ENCODE assay signal across 8 mouse cellular contexts in the genomic region with DNA sequence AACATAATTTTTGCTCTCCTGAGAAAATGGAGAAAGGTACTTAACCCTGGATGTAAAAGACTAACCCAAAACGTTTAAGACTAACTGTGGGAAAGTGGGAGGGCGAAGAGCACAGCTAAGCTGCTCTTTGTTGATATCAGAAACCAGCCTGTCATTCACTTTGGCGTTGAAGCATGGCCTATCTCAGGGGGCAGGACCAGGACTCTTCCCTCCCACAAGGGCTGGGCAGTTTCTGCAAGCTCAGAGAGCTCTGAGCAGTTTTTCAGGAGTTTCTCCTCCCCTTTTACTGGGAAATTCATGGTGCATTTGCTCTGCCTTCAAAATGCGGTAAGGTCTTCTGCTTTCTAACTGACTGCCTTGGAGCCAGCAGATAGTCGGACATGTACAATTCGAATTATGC.
DNase-seq lines count a peak whose midpoint lies in the region; ATAC-seq and TF ChIP-seq lines count a peak whose summit lies in the region.

No protein-coding gene starts in this region.

- no peak for TF ChIP-seq CTCF in intestine, postnatal 0 days (IDR thresholded peaks at IDR 0.05; ENCODE audit: low read depth)

- no peak for DNase-seq in intestine, embryonic 14.5 days (ENCODE audit: low spot score)
- peak; percentile 65 for DNase-seq in embryo, embryonic 9.5 days (ENCODE audit: extremely low spot score)
- DNase-seq in yolk sac, embryonic 10.5 days (ENCODE audit: low spot score) = peak; percentile 42
- DNase-seq in thymus, postnatal 14 days = no peak
- DNase-seq in left cerebral cortex, postnatal 25 days (ENCODE audit: low spot score in 2 of 2) = no peak

- peak; percentile 34; the same call in 1 of the 2 replicates for ATAC-seq in intestine, embryonic 14.5 days (replicated peaks; ENCODE audit: low FRiP score, low TSS enrichment, low read depth)
- ATAC-seq in intestine, postnatal 0 days = no peak
- no peak for ATAC-seq in hindbrain, embryonic 15.5 days (ENCODE audit: low FRiP score, low read depth)
- peak; percentile 91 for ATAC-seq in megakaryocyte progenitor cell, adult 5-6 weeks (replicated peaks; ENCODE audit: poor library complexity)

- 22% methylated on average over 6 of the region's 6 CpGs for WGBS in intestine, embryonic 14.5 days
- 27% methylated on average over 6 of the region's 6 CpGs for WGBS in intestine, postnatal 0 days
- WGBS in hindbrain, embryonic 15.5 days = 5% methylated on average over 6 of the region's 6 CpGs

- peak overlapping the region; percentile 84 for H3K4me2 ChIP-seq in intestine, embryonic 14.5 days (ENCODE audit: low read length)
- H3K4me2 ChIP-seq in intestine, postnatal 0 days (replicated peaks; ENCODE audit: low read depth) = no peak overlapping the region
- peak overlapping the region; percentile 81; the same call in 1 of the 2 replicates for H3K4me2 ChIP-seq in hindbrain, embryonic 15.5 days

- intact Hi-C loops in left cerebral cortex, postnatal 25 days (cut with DNase I) = loop anchor here (2.0 kb wide), 1 partner anchor 62 kb away; the partner anchor contains the start of gene Tfdp2

- no peaks in the 10 kb centered on the region for H3K27me3 ChIP-seq in intestine, embryonic 14.5 days (replicated peaks; ENCODE audit: control insufficient read depth, insufficient read depth, low read length)
- no peaks in the 10 kb centered on the region for H3K27me3 ChIP-seq in intestine, postnatal 0 days (replicated peaks; ENCODE audit: control insufficient read depth, insufficient read depth, low read length)
- no peaks in the 10 kb centered on the region for H3K27me3 ChIP-seq in hindbrain, embryonic 15.5 days

- no peaks in the 10 kb centered on the region for H3K9me3 ChIP-seq in intestine, embryonic 14.5 days (ENCODE audit: control insufficient read depth, low read length)
- H3K9me3 ChIP-seq in intestine, postnatal 0 days (ENCODE audit: control insufficient read depth) = no peaks in the 10 kb centered on the region
- no peaks in the 10 kb centered on the region for H3K9me3 ChIP-seq in hindbrain, embryonic 15.5 days

- H3K27ac ChIP-seq in intestine, embryonic 14.5 days (ENCODE audit: low read depth) = no peak overlapping the region
- H3K27ac ChIP-seq in intestine, postnatal 0 days (ENCODE audit: low read depth, low read length) = no peak overlapping the region
- H3K27ac ChIP-seq in hindbrain, embryonic 15.5 days (replicated peaks) = no peak overlapping the region; the same call in 1 of the 2 replicates

- no peak overlapping the region for H3K4me3 ChIP-seq in intestine, embryonic 14.5 days (ENCODE audit: low read depth, low read length)
- H3K4me3 ChIP-seq in intestine, postnatal 0 days (ENCODE audit: low read depth, low read length) = no peak overlapping the region
- H3K4me3 ChIP-seq in hindbrain, embryonic 15.5 days = no peak overlapping the region

- no peak overlapping the region for H3K9ac ChIP-seq in intestine, embryonic 14.5 days (ENCODE audit: low read length)
- H3K9ac ChIP-seq in intestine, postnatal 0 days (ENCODE audit: low read depth, low read length) = no peak overlapping the region
- no peak overlapping the region for H3K9ac ChIP-seq in hindbrain, embryonic 15.5 days

- no peaks in the 10 kb centered on the region for H3K36me3 ChIP-seq in intestine, embryonic 14.5 days (ENCODE audit: control insufficient read depth, insufficient read depth, low read length)
- no peaks in the 10 kb centered on the region for H3K36me3 ChIP-seq in intestine, postnatal 0 days (ENCODE audit: control insufficient read depth, insufficient read depth)
- no peaks in the 10 kb centered on the region for H3K36me3 ChIP-seq in hindbrain, embryonic 15.5 days

- H3K4me1 ChIP-seq in intestine, embryonic 14.5 days (replicated peaks; ENCODE audit: control insufficient read depth, insufficient read depth, low read length) = peaks cover 3% of the 10 kb centered on the region; the same call in 1 of the 2 replicates
- no peaks in the 10 kb centered on the region for H3K4me1 ChIP-seq in intestine, postnatal 0 days (replicated peaks; ENCODE audit: control insufficient read depth, insufficient read depth, low read length)
- H3K4me1 ChIP-seq in hindbrain, embryonic 15.5 days (replicated peaks) = peaks cover 5% of the 10 kb centered on the region; the same call in 1 of the 2 replicates

Comparison
In these comparisons a context has a peak if more than half of its experiments do, and no peak if none do; other contexts are left out.
1. ATAC-seq: peak in intestine, embryonic 14.5 days (single experiment) and megakaryocyte progenitor cell, adult 5-6 weeks (single experiment); none in intestine, postnatal 0 days (single experiment) and hindbrain, embryonic 15.5 days (single experiment).
2. DNase-seq: peak in embryo, embryonic 9.5 days (single experiment) and yolk sac, embryonic 10.5 days (single experiment); none in intestine, embryonic 14.5 days (single experiment), thymus, postnatal 14 days (single experiment) and left cerebral cortex, postnatal 25 days (0 of 2).